ENCODE assay signal across 15 mouse cellular contexts in the genomic region with DNA sequence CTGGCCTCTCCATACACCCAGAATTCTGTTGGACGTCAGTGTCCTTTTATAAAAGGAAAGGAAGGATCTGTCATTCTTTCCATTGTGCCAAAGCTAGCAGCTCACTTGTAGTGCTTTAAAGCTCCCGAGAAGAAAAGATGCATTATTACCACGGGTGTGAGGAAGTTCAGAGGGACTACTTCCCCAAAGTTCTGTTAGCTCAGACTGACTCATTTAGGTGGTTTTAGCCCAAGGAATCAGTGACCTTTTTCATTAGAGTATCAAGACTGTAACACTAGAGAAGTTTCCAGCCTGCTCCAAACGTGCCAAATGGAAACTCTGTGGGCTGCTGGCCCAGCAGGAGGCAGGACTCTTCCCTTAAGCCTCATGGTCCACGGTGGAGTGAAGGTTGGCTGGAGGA. TPM values are rescaled to one million over a fixed set of nuclear protein-coding genes. Genes with fewer than 3 reads are reported as not detected.
DNase-seq lines count a peak whose midpoint lies in the region; ATAC-seq and TF ChIP-seq lines count a peak whose summit lies in the region.
"Had no signal": no experiment of that assay in that cellular context is flagged by ENCODE, and none has a peak within 500 bp of the region (broad histone marks: within the 10 kb centered on the region; RNA-seq: fewer than 3 reads in every experiment).

No protein-coding gene starts in this region.

- no peaks in the 10 kb centered on the region for H3K9me3 ChIP-seq in lung, postnatal 0 days (ENCODE audit: low read length)
- H3K9me3 ChIP-seq in limb, embryonic 13.5 days, result no peaks in the 10 kb centered on the region
- H3K9me3 ChIP-seq: forebrain, embryonic 13.5 days; midbrain, embryonic 13.5 days had no signal

- no peak overlapping the region for H3K27ac ChIP-seq in lung, postnatal 0 days (ENCODE audit: low read length)
- H3K27ac ChIP-seq in bone marrow macrophage, adult 2 months (ENCODE audit: insufficient read depth, low read depth, low read length), result peak overlapping the region; percentile 79
- H3K27ac ChIP-seq in limb, embryonic 13.5 days, result peak overlapping the region; percentile 75
- H3K27ac ChIP-seq in layer of hippocampus, adult 2 months, result no peak overlapping the region
- H3K27ac ChIP-seq: forebrain, embryonic 13.5 days; heart, adult 2 months; midbrain, embryonic 13.5 days had no signal

- H3K4me3 ChIP-seq in lung, postnatal 0 days (ENCODE audit: low read depth, low read length), result no peak overlapping the region
- no peak overlapping the region for H3K4me3 ChIP-seq in bone marrow macrophage, adult 2 months (ENCODE audit: insufficient read depth, low read length)
- H3K4me3 ChIP-seq in limb, embryonic 13.5 days, result no peak overlapping the region
- no peak overlapping the region for H3K4me3 ChIP-seq in layer of hippocampus, adult 2 months
- H3K4me3 ChIP-seq: forebrain, embryonic 13.5 days; heart, adult 2 months; midbrain, embryonic 13.5 days had no signal

- WGBS in lung, postnatal 0 days, result 55% methylated on average over 5 of the region's 5 CpGs
- whole genome bisulfite sequencing in limb, embryonic 13.5 days, result 65% methylated on average over 5 of the region's 5 CpGs

- H3K36me3 ChIP-seq in lung, postnatal 0 days (ENCODE audit: insufficient read depth, low read length), result peaks cover 22% of the 10 kb centered on the region; the same call in 1 of the 2 replicates
- peaks cover 66% of the 10 kb centered on the region for H3K36me3 ChIP-seq in limb, embryonic 13.5 days
- peaks cover 4% of the 10 kb centered on the region for H3K36me3 ChIP-seq in splenic B cell, adult 2 months (ENCODE audit: control insufficient read depth, insufficient read depth, low read length, poor library complexity, severe bottlenecking)

- peak; percentile 28 for DNase-seq in lung, postnatal 0 days (ENCODE audit: low spot score)
- DNase-seq in lung, adult 18-20 months, result no peak
- DNase-seq in splenic B cell, adult 2 months (ENCODE audit: low read depth, low spot score), result peak; percentile 28
- DNase-seq in retina, postnatal 1 day, result no peak
- DNase-seq in layer of hippocampus, adult 2 months (ENCODE audit: low spot score in 2 of 2), result no peak
- DNase-seq: cerebellum, adult 8-10 months; heart, adult 2 months; heart, postnatal 10 days; kidney, adult 8-10 months; right cerebral cortex, postnatal 4 days had no signal

- no peak overlapping the region for H3K9ac ChIP-seq in lung, postnatal 0 days (replicated peaks; ENCODE audit: low read depth)
- no peak overlapping the region for H3K9ac ChIP-seq in limb, embryonic 13.5 days
- H3K9ac ChIP-seq: forebrain, embryonic 13.5 days; midbrain, embryonic 13.5 days had no signal

- ATAC-seq in lung, postnatal 0 days, result no peak
- no peak for ATAC-seq in limb, embryonic 13.5 days (ENCODE audit: low FRiP score, low read depth)
- ATAC-seq: forebrain, embryonic 13.5 days; hindbrain, embryonic 16.5 days; midbrain, embryonic 13.5 days had no signal

- H3K4me2 ChIP-seq in lung, postnatal 0 days (replicated peaks; ENCODE audit: low read depth, low read length), result no peak overlapping the region
- no peak overlapping the region for H3K4me2 ChIP-seq in limb, embryonic 13.5 days (replicated peaks)
- H3K4me2 ChIP-seq: forebrain, embryonic 13.5 days; midbrain, embryonic 13.5 days had no signal

- no peaks in the 10 kb centered on the region for H3K4me1 ChIP-seq in lung, postnatal 0 days (ENCODE audit: insufficient read depth, low read depth, low read length)
- peaks cover 68% of the 10 kb centered on the region for H3K4me1 ChIP-seq in bone marrow macrophage, adult 2 months (ENCODE audit: control insufficient read depth, insufficient read depth, low read length)
- H3K4me1 ChIP-seq in limb, embryonic 13.5 days, result peaks cover 25% of the 10 kb centered on the region
- H3K4me1 ChIP-seq: forebrain, embryonic 13.5 days had no signal

- no peak for TF ChIP-seq POLR2A in bone marrow macrophage, adult 2 months (IDR thresholded peaks at IDR 0.05; ENCODE audit: borderline replicate concordance, low read depth, low read length)

- H3K27me3 ChIP-seq in lung, postnatal 0 days (replicated peaks; ENCODE audit: insufficient read depth, low read length), result no peaks in the 10 kb centered on the region
- H3K27me3 ChIP-seq in limb, embryonic 13.5 days, result no peaks in the 10 kb centered on the region
- H3K27me3 ChIP-seq in splenic B cell, adult 2 months (ENCODE audit: control insufficient read depth, insufficient read depth, low read length, poor library complexity, severe bottlenecking), result no peaks in the 10 kb centered on the region
- H3K27me3 ChIP-seq: forebrain, embryonic 13.5 days; midbrain, embryonic 13.5 days had no signal

- no peak for TF ChIP-seq EP300 in lung, postnatal 0 days (IDR thresholded peaks at IDR 0.05)

- 0 out of 2 replicates have a peak, but pooled peaks have one; percentile 4 for TF ChIP-seq CTCF in lung, postnatal 0 days (IDR thresholded peaks at IDR 0.05)
- TF ChIP-seq CTCF in bone marrow macrophage, adult 2 months (IDR thresholded peaks at IDR 0.05; ENCODE audit: low read depth, low read length), result no peak
- no peak for TF ChIP-seq CTCF in layer of hippocampus, adult 2 months (conservative IDR thresholded peaks at IDR 0.05)

RNA-seq across cellular contexts. Expression of gene Arf2, which starts 17.5 kb away (rescaled TPM):
- 95.8 and 107 TPM in 2 replicates for polyA plus RNA-seq in lung, postnatal 0 days (2015; fragmentation: Nextera tagmentation; extraction: Ambion mirVana)
- 45.7 and 46.4 TPM in 2 replicates for polyA plus RNA-seq in bone marrow macrophage, adult 2 months (2012; ENCODE audit: insufficient read depth, insufficient read length, missing spikeins)
- 81.1 and 84.3 TPM in 2 replicates for polyA plus RNA-seq in limb, embryonic 13.5 days (2015; fragmentation: Nextera tagmentation; extraction: Ambion mirVana)
- total RNA-seq in layer of hippocampus, adult 2 months (2021), result 10 to 100 TPM; 39.7 to 47.0 TPM

RNA-seq across cellular contexts. Expression of gene Nsf, which starts 30.2 kb away (rescaled TPM):
- 44.7 and 47.3 TPM in 2 replicates for polyA plus RNA-seq in lung, postnatal 0 days (2015; fragmentation: Nextera tagmentation; extraction: Ambion mirVana)
- 64.8 and 69.5 TPM in 2 replicates for polyA plus RNA-seq in bone marrow macrophage, adult 2 months (2012; ENCODE audit: insufficient read depth, insufficient read length, missing spikeins)
- 51.5 and 55.6 TPM in 2 replicates for polyA plus RNA-seq in limb, embryonic 13.5 days (2015; fragmentation: Nextera tagmentation; extraction: Ambion mirVana)
- total RNA-seq in layer of hippocampus, adult 2 months (2021), result 1,000 to 10,000 TPM; 1,134 to 1,252 TPM

Comparison
In these comparisons a context has a peak if more than half of its experiments do, and no peak if none do; other contexts are left out.
1. DNase-seq: peak in lung, postnatal 0 days (single experiment) and splenic B cell, adult 2 months (single experiment); none in lung, adult 18-20 months (0 of 2), retina, postnatal 1 day (single experiment) and layer of hippocampus, adult 2 months (0 of 2).
2. H3K27ac ChIP-seq: peak in bone marrow macrophage, adult 2 months (single experiment) and limb, embryonic 13.5 days (single experiment); none in lung, postnatal 0 days (single experiment) and layer of hippocampus, adult 2 months (single experiment).